Mouse (Mus musculus) lung, adult 2 months (tissue): Measurements from ENCODE around the gene Wdr66. TPM values are rescaled to one million over a fixed set of nuclear protein-coding genes. Genes with fewer than 3 reads are reported as not detected.
A peak's percentile ranks its signal among the peaks of the same experiment; 100 is the strongest.
"Not testable (repeated sequence)": the region's sequence is repeated elsewhere in the genome, so short reads cannot be mapped to it uniquely, and the experiment has no call there.

Source experiments
- DNase-seq: peaks from one replicate; pipeline ENCODE4 v3.0.0; 2022
- H3K4me1 ChIP-seq: fragments of 200-500 bp; 2 replicates; pipeline ENCODE4 v1.6.1; 2011; ENCODE audit warnings: low read length; ENCODE audit not compliant: control insufficient read depth, insufficient read depth
- H3K4me3 ChIP-seq: fragments of 200-500 bp; replicated peaks from 2 replicates; pipeline ENCODE3; 2011; ENCODE audit warnings: low read depth, mild to moderate bottlenecking, control low read depth, low read length; ENCODE audit errors: extremely low read depth
- CTCF ChIP-seq: fragments of 200-500 bp; IDR thresholded peaks from 2 replicates; pipeline ENCODE4 v1.5.1; 2011; ENCODE audit warnings: mild to moderate bottlenecking, low read length, control low read depth; ENCODE audit not compliant: insufficient read depth
- POLR2A ChIP-seq: fragments of 200-500 bp; IDR thresholded peaks from 2 replicates; pipeline ENCODE4 v1.6.1; 2011; ENCODE audit warnings: low read depth, mild to moderate bottlenecking, control low read depth, low read length, borderline replicate concordance; ENCODE audit errors: extremely low read depth
- WGBS: fragments of 180-500 bp; shearing (Covaris S2); methylation state at CpG from one replicate; pipeline ENCODE4 v1.1.7; 2018; 5-methylcytosine and 5-hydroxymethylcytosine counted together
- polyA plus RNA-seq: library from polyadenylated mRNA; depleted of rRNA; stranded (reverse); fragments of >200 nt; gene quantifications from 2 replicates; pipeline ENCODE4 v1.2.3, GENCODE M21; 2012; rRNA removed

The Wdr66 gene
- polyA plus RNA-seq: 6.3 and 9.1 TPM in 2 replicates

DNA sequence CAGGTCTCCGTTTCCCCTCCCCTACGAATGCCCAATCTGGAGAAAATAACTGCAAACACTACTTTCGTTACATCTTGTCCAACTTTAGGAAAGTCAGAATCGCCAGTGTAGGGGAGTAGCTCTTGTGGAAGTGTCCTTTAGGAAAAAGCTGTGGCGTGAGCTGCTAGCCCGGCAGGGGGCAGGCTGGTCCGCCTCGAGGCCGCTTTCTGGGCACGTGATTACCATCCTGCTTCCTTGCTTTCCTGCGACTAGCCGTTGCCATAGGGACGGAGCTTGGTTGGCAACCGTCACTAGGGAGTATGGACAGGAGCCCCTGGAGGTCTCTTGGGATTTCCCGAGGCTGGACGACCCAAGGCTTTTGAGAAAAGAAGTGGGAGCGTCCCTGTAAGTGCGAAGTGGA, at the start of gene Wdr66:
Wdr66 (plus strand) TSS at position 269 of the 400 bp plus-strand sequence.
- WGBS: 4% methylated on average over 18 of the region's 18 CpGs
- H3K4me3 ChIP-seq: no peak within 1 kb of the TSS
- DNase-seq: peak; percentile 61
- TF ChIP-seq POLR2A: no peak
- TF ChIP-seq CTCF: peak; percentile 68
- 0 out of 2 replicates have a peak, but pooled peaks cover 2% of the 10 kb centered on the region for H3K4me1 ChIP-seq

DNA sequence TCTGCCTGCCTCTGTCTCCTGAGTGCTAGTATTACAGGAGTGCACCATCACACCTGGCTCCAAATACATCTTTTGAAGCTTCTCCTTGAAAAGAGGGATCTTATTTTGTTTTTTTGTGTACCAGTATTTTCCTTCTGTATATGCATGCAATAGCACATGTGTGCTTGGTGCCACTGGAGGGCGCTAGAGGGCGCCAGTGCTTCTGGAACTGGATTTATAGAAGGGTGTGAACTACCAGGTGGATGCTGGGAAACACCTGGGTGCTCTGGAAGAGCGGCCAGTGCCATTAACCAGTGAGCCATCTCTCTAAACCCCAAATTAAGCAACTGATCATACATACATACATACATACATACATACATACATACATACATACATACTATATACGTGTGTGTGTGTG, 49.1 kb upstream of the Wdr66 start:
- H3K4me3 ChIP-seq, DNase-seq, H3K4me1 ChIP-seq: not testable (repeated sequence)
- WGBS: 45% methylated on average over 4 of the region's 4 CpGs

DNA sequence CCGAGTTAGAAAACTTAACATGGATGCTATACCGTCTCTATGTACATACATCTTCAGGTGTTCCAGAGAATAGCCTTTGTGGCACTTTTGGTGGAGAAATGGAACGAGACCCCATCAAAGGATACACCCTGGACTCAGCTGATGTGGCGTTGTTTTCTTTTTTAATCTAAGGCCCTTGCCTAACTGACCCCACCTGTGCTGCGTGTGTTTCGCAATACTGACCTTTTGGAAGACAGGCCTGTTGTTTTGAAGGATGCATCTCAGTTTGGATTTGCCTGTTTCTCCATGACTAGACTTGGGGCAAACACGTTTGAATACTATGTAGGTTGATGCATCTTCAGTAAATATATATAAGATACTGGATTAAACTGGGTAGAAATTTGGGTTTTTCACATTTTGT, 48.3 kb upstream of the Wdr66 start:
- H3K4me1 ChIP-seq, DNase-seq, H3K4me3 ChIP-seq: not testable (repeated sequence)
- WGBS: 84% methylated on average over 7 of the region's 7 CpGs

GRCm38 (mm10) chr5:123222346-123223050, 29.4 kb upstream of the Wdr66 start:
- not testable (repeated sequence) for DNase-seq, H3K4me1 ChIP-seq, H3K4me3 ChIP-seq
- WGBS: 72% methylated on average over 4 of the region's 5 CpGs

- no peak overlapping the region for H3K4me3 ChIP-seq
- no peak for DNase-seq
- no peaks in the 10 kb centered on the region for H3K4me1 ChIP-seq
- WGBS: 60% methylated on average over 4 of the region's 4 CpGs
- TF ChIP-seq CTCF (no peak), POLR2A (no peak)
These were observed 28.9 kb upstream of the Wdr66 start for GRCm38 (mm10) chr5:123223051-123223410.

DNA sequence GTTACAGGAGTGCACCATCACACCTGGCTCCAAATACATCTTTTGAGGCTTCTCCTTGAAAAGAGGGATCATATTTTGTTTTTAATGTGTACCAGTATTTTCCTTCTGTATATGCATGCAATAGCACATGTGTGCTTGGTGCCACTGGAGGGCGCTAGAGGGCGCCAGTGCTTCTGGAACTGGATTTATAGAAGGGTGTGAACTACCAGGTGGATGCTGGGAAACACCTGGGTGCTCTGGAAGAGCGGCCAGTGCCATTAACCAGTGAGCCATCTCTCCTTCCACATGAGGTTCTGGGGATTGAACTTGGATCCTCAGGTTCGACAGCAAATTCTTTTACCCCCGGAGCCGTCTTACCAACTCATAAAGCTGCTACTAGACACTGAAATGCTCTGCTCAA, 28.0 kb upstream of the Wdr66 start:
- not testable (repeated sequence) for H3K4me3 ChIP-seq, DNase-seq, H3K4me1 ChIP-seq
- 51% methylated on average over 6 of the region's 6 CpGs for WGBS

DNA sequence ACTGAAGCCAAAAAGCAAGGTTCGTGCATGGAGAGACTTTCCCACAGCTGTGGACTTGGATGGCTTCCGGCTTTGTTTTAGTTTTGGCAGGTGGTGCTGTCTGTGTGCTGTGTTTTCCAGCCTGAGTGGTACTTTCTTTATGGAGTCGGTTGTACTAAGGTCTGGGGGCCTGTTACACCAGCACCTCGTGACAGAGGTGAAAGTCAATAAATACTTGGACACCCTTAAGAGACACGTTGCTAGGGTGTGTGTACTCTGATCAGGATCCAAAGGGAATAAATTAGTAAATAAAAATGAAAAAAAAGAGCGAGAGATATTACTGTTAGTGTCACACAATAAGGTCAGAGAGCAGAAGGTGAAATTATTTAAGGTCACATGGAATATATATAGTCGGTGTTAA, 25.1 kb upstream of the Wdr66 start:
- Histone ChIP-seq H3K4me3 (no peak overlapping the region), H3K4me1 (no peaks in the 10 kb centered on the region; the same call in 1 of the 2 replicates)
- TF ChIP-seq CTCF (no peak), POLR2A (no peak)
- no peak for DNase-seq
- WGBS: 83% methylated on average over 7 of the region's 7 CpGs

DNA sequence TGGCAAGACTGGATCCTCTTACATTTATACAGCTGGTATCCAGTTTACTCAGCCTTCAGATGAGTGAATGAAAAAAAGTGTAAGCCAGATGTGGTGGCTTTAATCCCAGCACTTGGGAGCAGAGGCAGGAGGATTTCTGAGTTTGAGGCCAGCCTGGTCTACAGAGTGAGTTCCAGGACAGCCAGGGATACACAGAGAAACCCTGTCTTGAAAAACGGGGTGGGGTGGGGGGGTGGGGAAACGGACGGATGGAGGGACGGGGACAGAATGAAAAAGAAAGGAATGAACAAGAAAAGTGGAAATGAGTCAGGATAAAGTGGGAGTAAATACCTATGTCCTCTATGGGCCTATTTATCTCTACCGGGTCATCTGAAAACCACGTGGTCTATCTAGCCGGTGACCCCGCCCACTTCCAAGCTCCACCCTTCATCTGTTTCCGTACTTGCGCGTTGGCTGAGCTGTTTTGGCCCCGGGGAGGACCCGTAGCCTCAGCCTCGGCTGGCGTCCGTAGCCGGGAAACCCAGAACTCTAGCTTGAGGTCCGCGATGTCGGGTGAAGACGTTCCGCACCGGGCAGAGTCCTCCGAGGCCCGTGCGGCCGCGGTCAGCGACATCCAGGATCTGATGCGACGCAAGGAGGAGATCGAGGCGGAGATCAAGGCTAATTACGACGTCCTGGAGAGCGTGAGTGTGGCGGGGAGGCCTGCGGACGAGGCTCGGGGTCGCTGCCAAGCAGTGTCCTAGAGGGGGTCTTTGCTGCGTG, 24.0 kb upstream of the Wdr66 start:
- WGBS: 2% methylated on average over 42 of the region's 42 CpGs
- no peaks in the 10 kb centered on the region; the same call in 1 of the 2 replicates for H3K4me1 ChIP-seq
- TF ChIP-seq CTCF: no peak
- peak; percentile 64; the same call in 1 of the 2 replicates for TF ChIP-seq POLR2A
- DNase-seq: peak; percentile 91
- H3K4me3 ChIP-seq: peak overlapping the region; percentile 89

- Histone ChIP-seq H3K4me3 (peak overlapping the region; percentile 89), H3K4me1 (no peaks in the 10 kb centered on the region; the same call in 1 of the 2 replicates)
- WGBS: 6% methylated on average over 15 of the region's 15 CpGs
- DNase-seq: no peak
- TF ChIP-seq CTCF: no peak
These were observed 23.4 kb upstream of the Wdr66 start for GRCm38 (mm10) chr5:123228524-123228922.

DNA sequence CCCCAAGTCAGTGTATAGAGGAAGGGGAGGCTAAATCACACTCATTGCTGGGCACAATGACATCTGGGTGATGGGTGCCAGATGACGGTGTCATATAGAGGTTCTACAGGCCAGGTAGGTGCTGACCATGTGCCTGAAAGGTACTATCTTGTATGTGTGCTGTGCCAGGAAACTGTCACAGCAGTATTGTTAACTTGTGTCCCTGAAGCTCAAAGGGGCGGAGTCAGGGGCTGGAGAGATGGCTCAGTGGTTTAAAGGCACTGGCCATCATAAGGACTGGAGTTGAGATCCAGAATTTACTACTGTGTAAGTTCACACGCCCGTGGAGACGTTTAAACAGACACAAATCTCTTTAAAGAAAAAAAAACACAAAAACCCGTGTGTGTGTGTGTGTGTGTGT, 22.6 kb upstream of the Wdr66 start:
- WGBS: 84% methylated on average over 6 of the region's 6 CpGs
- DNase-seq: no peak
- Histone ChIP-seq H3K4me3 (no peak overlapping the region), H3K4me1 (no peaks in the 10 kb centered on the region; the same call in 1 of the 2 replicates)
- no peak for TF ChIP-seq POLR2A
- no peak for TF ChIP-seq CTCF
